In the genomic region with DNA sequence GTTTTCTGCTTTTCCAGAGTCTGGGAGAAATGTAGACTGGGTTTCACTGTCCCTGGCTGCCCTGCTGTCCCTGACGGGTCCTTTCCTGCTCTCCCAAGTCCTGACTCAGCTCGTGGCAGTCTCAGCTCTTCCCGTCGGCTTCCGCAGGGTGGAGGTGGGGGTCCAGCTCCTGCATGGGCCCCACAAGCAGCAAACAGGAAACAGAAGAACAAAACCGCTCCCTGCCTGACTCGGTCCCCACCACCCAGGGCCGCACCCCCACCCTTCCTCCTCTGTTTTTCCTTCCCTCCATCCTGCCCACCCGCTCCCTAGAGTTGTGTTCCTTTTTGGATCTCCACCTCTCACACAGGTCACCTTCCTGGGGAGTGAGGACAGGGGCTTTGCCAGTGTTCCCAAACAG, we compare ENCODE assay signal across 9 mouse cellular contexts. TPM values are rescaled to one million over a fixed set of nuclear protein-coding genes. Genes with fewer than 3 reads are reported as not detected.
DNase-seq lines count a peak whose midpoint lies in the region; ATAC-seq lines count a peak whose summit lies in the region.
"Had no signal": no experiment of that assay in that cellular context is flagged by ENCODE, and none has a peak within 500 bp of the region (broad histone marks: within the 10 kb centered on the region; RNA-seq: fewer than 3 reads in every experiment).

No protein-coding gene starts in this region.

- peak overlapping the region; percentile 52; the same call in 1 of the 2 replicates for H3K9ac ChIP-seq in heart, embryonic 11.5 days (ENCODE audit: low read depth, low read length)
- no peak overlapping the region for H3K9ac ChIP-seq in kidney, embryonic 16.5 days (replicated peaks; ENCODE audit: low read length)

- no peaks in the 10 kb centered on the region for H3K36me3 ChIP-seq in heart, embryonic 11.5 days (ENCODE audit: control insufficient read depth, insufficient read depth, low read length)
- H3K36me3 ChIP-seq in kidney, embryonic 16.5 days (ENCODE audit: insufficient read depth, low read length): no peaks in the 10 kb centered on the region

- no peak for ATAC-seq in heart, embryonic 11.5 days (replicated peaks; ENCODE audit: insufficient number of reproducible peaks, low FRiP score, low TSS enrichment)
- ATAC-seq in kidney, embryonic 16.5 days (ENCODE audit: low FRiP score, low TSS enrichment): no peak
- ATAC-seq: Patski had no signal

- no peaks in the 10 kb centered on the region for H3K27me3 ChIP-seq in heart, embryonic 11.5 days (ENCODE audit: control insufficient read depth, insufficient read depth, low read length)
- H3K27me3 ChIP-seq in kidney, embryonic 16.5 days (ENCODE audit: insufficient read depth, low read length): no peaks in the 10 kb centered on the region
- H3K27me3 ChIP-seq: Patski had no signal

- H3K27ac ChIP-seq in heart, embryonic 11.5 days (ENCODE audit: low read depth, low read length): peak overlapping the region; percentile 92
- H3K27ac ChIP-seq in kidney, embryonic 16.5 days (ENCODE audit: low read length): peak overlapping the region; percentile 92

- no peak overlapping the region for H3K4me3 ChIP-seq in heart, embryonic 11.5 days (ENCODE audit: low read depth, low read length)
- no peak overlapping the region for H3K4me3 ChIP-seq in kidney, embryonic 16.5 days (ENCODE audit: low read length)

- WGBS in heart, embryonic 11.5 days (ENCODE audit: insufficient replicate concordance): 34% methylated on average over 9 of the region's 9 CpGs
- 46% methylated on average over 9 of the region's 9 CpGs for WGBS in kidney, embryonic 16.5 days

- H3K4me1 ChIP-seq in heart, embryonic 11.5 days (ENCODE audit: control insufficient read depth, insufficient read depth, low read length): peaks cover 84% of the 10 kb centered on the region
- peaks cover 77% of the 10 kb centered on the region for H3K4me1 ChIP-seq in kidney, embryonic 16.5 days (ENCODE audit: insufficient read depth, low read length)

- H3K4me2 ChIP-seq in heart, embryonic 11.5 days: peak overlapping the region; percentile 47; the same call in 1 of the 2 replicates
- H3K4me2 ChIP-seq in kidney, embryonic 16.5 days (replicated peaks; ENCODE audit: low read depth, low read length): no peak overlapping the region

- peak; percentile 99 for DNase-seq in heart, adult 11 months
- DNase-seq in heart, adult 8-10 months (ENCODE audit: low spot score): no peak
- peak; percentile 73 for DNase-seq in lung, postnatal 36 days
- DNase-seq in right cerebral cortex, postnatal 25 days: no peak
- DNase-seq in cerebellum, adult 8-10 months: no peak
- DNase-seq in thymus, postnatal 0 days (ENCODE audit: low spot score): no peak

- no peaks in the 10 kb centered on the region for H3K9me3 ChIP-seq in heart, embryonic 11.5 days (replicated peaks; ENCODE audit: control insufficient read depth, low read length)
- no peaks in the 10 kb centered on the region for H3K9me3 ChIP-seq in kidney, embryonic 16.5 days (ENCODE audit: low read length)

RNA-seq across cellular contexts. Expression of a gene that starts 23.5 kb away (rescaled TPM):
- 10 to 100 TPM; 13.3 to 14.9 (median 14.0) TPM for total RNA-seq in heart, adult 8-10 months (2022)
- 6.7 and 8.3 TPM in 2 replicates for polyA plus RNA-seq in heart, embryonic 11.5 days (2014; fragmentation: Nextera tagmentation; extraction: Ambion mirVana)
- polyA plus RNA-seq in kidney, embryonic 16.5 days (2015; fragmentation: Nextera tagmentation; extraction: Ambion mirVana): 6.0 and 6.2 TPM in 2 replicates
- 1.6 and 2.9 TPM in 2 replicates for polyA plus RNA-seq in thymus, postnatal 0 days (2015; fragmentation: Nextera tagmentation; extraction: Ambion mirVana)

Comparison
In these comparisons a context has a peak if more than half of its experiments do, and no peak if none do; other contexts are left out.
1. DNase-seq: peak in heart, adult 11 months (single experiment) and lung, postnatal 36 days (single experiment); none in heart, adult 8-10 months (single experiment), right cerebral cortex, postnatal 25 days (single experiment), cerebellum, adult 8-10 months (single experiment) and thymus, postnatal 0 days (single experiment).